Mouse (Mus musculus) layer of hippocampus, adult 9-11 months (tissue): ENCODE measurements around the gene Grk4.

Experiments
- DNase-seq: peaks from one replicate; pipeline ENCODE4 v3.0.0; 2022

Grk4 gene

DNA sequence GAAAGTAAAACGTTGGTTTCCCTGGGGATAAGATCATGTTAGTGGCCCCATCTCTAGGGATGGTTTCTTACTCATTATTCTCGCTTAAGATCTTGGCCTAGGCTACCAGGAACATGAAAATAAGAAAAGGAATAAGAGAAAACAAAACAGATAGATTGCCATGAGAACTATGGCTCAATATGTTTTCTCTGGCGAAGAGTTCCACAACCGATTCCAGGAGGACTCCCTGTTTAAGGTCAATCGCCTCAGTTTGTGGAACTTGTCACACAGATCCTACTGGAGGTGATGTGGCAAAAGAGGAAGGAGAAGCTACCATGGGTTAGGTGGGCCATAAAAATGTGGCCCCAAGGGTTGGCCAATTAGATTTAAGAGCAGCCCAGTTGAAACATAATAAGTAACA lies 54.6 kb downstream of the Grk4 start:
- DNase-seq, result no peak

DNA sequence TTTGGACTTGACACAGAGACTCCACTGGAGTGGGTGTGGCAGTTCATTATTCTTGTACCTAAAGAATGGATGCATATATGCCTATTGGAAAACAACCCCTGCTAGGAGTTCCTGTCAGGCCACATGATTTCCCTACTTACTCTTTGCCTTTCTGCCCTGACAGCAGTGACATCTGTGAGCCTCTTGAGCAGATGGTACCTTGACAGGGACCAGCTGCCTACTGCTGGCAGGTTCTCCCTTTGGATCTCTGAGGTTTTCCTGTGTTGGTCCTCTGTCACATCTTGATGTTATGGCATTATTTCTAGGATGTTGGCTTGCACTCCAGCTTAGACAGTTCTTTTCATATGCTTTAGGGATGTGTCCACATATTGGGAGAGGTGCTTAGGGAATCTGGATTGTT lies 69.0 kb downstream of the Grk4 start:
- DNase-seq, result no peak

DNA sequence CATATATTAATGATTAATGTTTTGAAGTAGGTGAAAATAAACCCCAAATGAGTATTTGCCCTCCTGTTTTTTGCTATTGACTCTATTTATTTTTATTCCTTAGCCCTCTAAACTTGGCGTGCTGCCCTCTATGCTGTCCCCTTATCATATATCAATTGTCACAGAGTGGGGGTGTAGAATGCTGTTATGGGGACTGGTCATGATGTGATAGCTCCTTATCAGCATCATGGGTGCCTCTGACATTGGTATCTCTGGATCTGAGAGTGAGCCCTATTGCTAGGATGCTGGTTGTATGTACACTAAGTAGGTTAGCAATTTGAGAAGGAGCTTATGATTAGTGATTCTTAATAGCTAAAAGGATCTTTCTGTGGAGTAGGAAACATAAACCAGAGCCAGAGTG lies 70.1 kb downstream of the Grk4 start:
- DNase-seq, result no peak

DNA sequence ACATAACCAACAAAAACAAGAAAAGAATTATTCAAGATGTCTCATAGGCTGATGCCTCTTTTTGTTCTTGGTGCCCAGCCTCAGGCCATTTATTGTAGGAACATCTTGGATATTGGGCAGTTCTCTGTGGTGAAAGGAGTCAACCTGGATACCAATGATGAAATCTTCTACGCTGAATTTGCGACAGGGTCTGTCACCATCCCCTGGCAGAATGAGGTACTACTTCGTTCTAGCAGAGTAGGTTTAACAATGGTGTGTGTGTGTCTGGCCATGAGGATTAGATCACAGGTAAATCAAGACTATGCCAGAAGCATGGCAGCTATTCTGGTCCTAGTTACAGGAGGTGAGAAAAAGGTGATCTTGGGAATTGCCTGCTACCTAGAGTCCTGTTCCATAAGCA lies 91.3 kb downstream of the Grk4 start:
- no peak for DNase-seq

DNA sequence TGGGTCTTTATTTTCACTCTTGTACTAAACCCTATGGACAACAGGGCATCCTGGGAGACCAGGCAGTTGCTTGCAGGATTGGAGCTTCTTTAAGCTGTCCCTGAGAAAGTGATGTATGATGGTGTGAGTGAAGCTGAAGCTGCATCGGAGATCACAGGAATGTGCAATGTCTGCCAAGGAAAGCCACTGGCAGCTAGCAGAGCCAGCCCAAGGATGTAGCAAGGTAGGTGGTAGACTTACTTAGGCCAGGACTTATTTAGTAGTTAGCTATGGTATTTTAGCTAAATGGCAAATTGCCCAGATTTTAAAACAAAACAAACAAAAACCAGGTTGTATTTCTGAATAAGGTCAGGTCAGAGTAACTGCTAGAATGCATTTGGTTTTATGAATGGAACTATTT lies 98.6 kb downstream of the Grk4 start:
- no peak for DNase-seq

DNA sequence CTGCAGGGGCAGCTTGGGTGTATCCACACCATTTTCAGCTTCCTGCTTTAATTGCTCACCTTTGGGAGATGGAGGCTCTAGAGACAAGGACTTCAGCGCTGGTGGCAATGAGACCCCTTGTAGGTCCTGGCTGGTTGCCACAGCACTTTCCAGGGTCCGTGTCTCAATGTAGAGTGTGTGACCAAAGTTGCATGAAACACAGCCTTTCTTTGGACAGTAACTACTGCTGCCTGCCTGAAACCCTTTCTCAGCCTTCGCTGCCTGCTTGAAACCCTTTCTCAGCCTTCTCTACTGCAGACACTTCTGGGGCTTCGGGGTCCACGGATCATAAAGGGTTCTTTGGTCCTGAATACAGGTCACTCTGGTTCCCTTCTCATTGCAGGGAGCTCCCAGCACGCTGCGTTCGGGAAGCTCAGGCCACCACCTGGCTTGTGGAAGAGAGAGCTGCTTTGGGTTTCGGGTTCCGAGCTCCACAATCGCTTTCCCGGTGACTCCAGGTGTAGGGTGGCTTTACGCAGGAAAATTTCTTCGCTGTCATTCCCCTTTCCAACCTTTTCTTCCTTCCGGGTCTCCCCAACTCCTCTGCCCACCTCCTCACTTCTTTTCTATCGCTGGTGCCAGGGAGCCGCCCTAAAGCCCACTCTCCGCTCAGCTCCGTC lies 100.8 kb downstream of the Grk4 start:
- peak; percentile 7 for DNase-seq

DNA sequence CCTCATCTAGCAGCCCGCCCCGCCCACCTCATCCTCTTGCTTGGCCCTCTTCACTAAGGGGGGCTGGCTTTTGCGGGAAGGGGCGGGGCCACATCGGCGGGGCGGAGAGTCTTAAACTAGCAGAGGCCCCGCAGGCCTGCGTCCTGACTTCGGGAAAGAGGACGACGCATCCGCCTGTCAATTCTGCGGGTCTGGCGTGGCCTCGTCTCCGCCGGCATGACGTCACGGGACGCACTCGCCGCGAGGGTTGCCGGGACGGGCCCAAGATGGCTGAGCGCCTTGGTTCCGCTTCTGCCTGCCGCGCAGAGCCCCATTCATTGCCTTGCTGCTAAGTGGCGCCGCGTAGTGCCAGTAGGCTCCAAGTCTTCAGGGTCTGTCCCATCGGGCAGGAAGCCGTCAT lies 101.3 kb downstream of the Grk4 start, which contains the start of gene Htt:
Gene Htt, plus strand, starts transcription at position 232 of the 400 bp plus-strand sequence.
- DNase-seq, result peak; percentile 98

DNA sequence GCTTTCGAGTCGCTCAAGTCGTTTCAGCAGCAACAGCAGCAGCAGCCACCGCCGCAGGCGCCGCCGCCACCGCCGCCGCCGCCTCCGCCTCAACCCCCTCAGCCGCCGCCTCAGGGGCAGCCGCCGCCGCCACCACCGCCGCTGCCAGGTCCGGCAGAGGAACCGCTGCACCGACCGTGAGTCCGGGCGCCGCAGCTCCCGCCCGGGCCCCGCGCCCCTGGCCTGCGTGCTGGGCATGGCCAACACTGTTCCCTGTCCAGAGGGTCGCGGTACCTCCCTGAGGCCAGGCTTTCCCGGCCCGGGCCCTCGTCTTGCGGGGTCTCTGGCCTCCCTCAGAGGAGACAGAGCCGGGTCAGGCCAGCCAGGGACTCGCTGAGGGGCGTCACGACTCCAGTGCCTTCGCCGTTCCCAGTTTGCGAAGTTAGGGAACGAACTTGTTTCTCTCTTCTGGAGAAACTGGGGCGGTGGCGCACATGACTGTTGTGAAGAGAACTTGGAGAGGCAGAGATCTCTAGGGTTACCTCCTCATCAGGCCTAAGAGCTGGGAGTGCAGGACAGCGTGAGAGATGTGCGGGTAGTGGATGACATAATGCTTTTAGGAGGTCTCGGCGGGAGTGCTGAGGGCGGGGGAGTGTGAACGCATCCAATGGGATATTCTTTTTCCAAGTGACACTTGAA lies 101.9 kb downstream of the Grk4 start:
- peak; percentile 59 for DNase-seq

DNA sequence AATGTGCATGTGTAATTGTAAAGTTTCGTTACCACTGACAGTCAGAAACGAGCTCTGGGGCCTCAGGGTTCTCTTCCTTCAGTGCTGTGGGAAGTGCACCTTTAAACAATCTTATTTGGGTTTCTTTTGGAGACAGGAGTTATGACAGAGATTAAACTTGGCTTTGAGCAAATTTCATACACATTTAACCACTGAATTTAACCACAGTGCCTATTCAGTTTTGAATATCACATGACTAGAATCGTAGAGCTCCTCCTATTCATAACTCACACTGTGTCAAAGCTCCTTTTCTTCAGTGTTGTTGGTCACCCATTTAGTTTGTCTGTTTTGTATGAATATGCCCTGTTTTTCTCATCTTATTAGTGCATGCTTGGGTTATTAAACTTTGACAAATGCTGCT lies 111.6 kb downstream of the Grk4 start:
- DNase-seq, result no peak

DNA sequence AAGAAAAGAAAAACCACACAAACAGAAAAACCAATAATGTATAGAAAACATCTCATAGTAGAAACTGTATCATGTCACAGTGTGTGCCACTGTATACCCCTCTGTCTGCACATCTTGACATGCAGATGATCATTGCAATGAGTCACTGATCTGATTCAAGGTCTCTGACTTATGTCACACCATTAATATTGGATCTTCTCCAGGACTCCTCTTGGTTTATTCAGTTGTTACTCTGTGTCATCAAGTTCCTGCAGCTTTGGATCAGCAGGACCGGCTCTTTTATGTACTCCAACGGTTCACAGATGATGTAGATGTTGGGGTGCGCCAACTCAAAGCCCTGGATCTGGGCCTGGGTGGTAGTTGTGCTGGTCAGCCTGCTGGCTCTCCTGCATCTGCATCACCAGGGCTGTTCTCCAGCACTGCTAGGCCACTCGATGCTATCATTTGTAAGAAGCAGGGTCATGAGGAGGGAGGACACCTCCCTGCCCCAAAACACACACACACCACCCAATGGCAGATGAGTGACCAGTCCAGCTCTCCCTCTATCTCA lies 112.6 kb downstream of the Grk4 start:
- DNase-seq, result no peak

DNA sequence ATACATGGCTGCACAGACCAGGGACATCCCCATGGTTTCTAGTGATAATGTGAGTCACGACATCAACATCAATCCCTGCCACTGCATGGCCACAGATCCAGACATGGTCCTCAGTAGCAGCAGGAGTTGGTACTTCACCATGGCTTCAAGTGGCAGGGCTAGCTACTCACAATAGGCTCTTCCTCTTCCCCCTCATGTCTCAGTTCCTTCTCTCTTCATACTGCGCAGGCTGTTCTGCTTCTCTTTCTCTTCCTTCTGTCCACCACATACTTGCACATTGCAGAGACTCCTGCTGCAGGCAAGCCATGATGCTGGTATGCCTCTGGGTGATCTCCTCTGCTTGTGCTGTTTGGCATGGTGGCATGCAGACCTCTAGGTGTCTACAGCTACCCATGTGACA lies 113.2 kb downstream of the Grk4 start:
- no peak for DNase-seq

DNA sequence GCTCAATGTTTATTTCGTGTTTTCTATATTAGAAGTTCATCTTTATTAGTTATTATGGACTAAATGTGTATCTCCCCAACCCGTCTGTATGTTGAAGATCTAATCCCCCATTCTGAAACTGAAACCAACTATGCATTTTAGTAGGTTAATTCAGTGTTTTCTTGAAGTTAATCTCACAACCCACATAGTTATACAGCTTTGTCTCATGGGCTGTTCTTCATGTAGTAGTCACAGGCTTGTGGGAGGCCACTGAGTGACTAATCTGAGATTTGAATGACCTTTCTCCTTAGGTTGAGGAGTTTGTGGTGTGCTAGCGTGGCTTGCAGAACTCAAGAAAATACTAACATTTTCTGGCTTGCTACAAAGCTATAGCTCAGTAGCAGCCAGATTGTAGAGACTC lies 124.8 kb downstream of the Grk4 start:
- DNase-seq, result no peak

DNA sequence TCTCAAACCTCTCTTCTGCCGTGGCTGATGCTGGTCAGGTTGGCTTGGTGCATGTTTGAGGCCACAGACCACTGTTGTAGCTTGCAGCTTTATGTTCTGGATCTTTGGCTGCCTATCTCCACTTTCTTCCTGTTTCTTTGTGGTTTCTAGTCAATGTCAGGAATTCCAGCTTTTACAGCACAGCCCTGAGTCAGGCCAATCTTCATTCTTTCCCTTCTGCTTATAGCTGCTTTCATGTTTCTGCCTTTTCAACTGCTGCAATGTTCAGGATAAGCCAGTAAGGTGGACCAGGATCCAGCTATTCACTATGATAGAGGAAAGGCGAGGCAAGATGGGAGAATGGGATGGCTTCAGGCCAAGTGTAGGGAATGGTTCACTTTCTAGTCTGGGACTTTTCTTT lies 131.0 kb downstream of the Grk4 start:
- no peak for DNase-seq

DNA sequence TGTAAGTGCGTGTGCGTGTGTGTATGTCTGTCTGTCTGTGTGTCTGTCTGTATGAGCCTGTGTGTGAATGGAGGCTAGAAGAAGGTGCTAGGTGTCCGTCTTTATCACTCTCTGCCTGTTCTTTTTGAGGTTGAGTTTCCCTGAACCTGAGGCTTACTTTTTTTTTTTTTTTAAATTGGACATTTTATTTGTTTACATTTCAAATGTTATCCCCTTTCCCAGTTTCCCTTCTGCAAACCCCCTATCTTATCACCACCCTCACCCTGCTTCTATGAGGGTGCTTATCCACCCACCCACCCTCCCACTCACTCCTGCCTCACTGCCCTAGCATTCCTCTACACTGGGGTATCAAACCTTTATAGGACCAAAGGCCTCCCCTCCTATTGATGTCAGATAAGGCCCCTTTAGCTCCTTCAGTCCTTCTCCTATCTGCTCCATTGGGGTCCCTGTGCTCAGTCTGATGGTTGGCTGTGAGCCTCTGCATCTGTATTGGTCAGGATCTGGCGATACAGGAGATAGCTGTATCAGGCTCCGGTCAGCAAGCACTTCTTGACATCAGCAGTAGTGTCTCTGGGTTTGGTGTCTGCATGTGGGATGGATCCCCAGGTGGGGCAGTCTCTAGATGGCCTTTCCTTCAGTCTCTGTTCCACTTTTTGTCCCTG lies 140.2 kb downstream of the Grk4 start:
- DNase-seq, result no peak
